Mouse (Mus musculus) heart, embryonic 12.5 days (tissue): ENCODE measurements around the gene Zbtb45. TPM values are rescaled to one million over a fixed set of nuclear protein-coding genes. Genes with fewer than 3 reads are reported as not detected.
A peak's percentile ranks its signal among the peaks of the same experiment; 100 is the strongest.

ENCODE experiments used
- ATAC-seq: fragments of 200-750 bp; cut with Nextera tagmentation; 2 replicates; pipeline ENCODE4 v1.8.0; 2017; ENCODE audit warnings: moderate TSS enrichment, moderate library complexity; ENCODE audit not compliant: insufficient number of reproducible peaks, low FRiP score
- H3K27ac ChIP-seq: fragments of 300-500 bp; sonication (generic); 2 replicates; pipeline ENCODE4 v1.5.1; 2016; ENCODE audit warnings: mild to moderate bottlenecking, moderate library complexity; ENCODE audit not compliant: poor library complexity, severe bottlenecking
- H3K27me3 ChIP-seq: fragments of 300-500 bp; sonication (generic); replicated peaks from 2 replicates; pipeline ENCODE4 v1.6.1; 2016; ENCODE audit warnings: mild to moderate bottlenecking, moderate library complexity
- H3K36me3 ChIP-seq: fragments of 300-500 bp; sonication (generic); 2 replicates; pipeline ENCODE4 v1.6.1; 2016; ENCODE audit warnings: mild to moderate bottlenecking, moderate library complexity
- H3K4me1 ChIP-seq: fragments of 300-500 bp; sonication (generic); replicated peaks from 2 replicates; pipeline ENCODE4 v1.6.1; 2016; ENCODE audit warnings: mild to moderate bottlenecking
- H3K4me2 ChIP-seq: fragments of 300-500 bp; sonication (generic); 2 replicates; pipeline ENCODE4 v1.6.1; 2016; ENCODE audit warnings: mild to moderate bottlenecking, moderate library complexity
- H3K4me3 ChIP-seq: fragments of 300-500 bp; sonication (generic); 2 replicates; pipeline ENCODE4 v1.5.1; 2016; ENCODE audit warnings: mild to moderate bottlenecking
- H3K9ac ChIP-seq: fragments of 300-500 bp; sonication (generic); 2 replicates; pipeline ENCODE4 v1.6.1; 2016; ENCODE audit warnings: mild to moderate bottlenecking, moderate library complexity
- H3K9me3 ChIP-seq: fragments of 300-500 bp; sonication (generic); replicated peaks from 2 replicates; pipeline ENCODE4 v1.6.1; 2016; ENCODE audit warnings: mild to moderate bottlenecking, moderate library complexity
- WGBS: fragments of 180-500 bp; shearing (Covaris S2); methylation state at CpG from one replicate; pipeline ENCODE4 v1.1.7; 2016; 5-methylcytosine and 5-hydroxymethylcytosine counted together
- polyA plus RNA-seq: library from polyadenylated mRNA; unstranded; fragments of >200 nt; fragmentation: Nextera tagmentation; extraction: Ambion mirVana; gene quantifications from 2 replicates; pipeline ENCODE4 v1.2.1, GENCODE M21; 2016

Gene Zbtb45
- polyA plus RNA-seq = 16.2 and 18.7 TPM in 2 replicates

GRCm38 (mm10) chr7:13010005-13010908 lies at the start of gene Zbtb45:
Zbtb45 (minus strand) TSS chr7:13010034.
- H3K36me3 ChIP-seq = peaks cover 30% of the 10 kb centered on the region
- peak within 1 kb of the TSS; percentile 65 for H3K4me3 ChIP-seq
- peak within 1 kb of the TSS; percentile 88 for H3K27ac ChIP-seq
- peaks cover 19% of the 10 kb centered on the region for H3K27me3 ChIP-seq
- peak; percentile 88 for ATAC-seq
- peak within 1 kb of the TSS; percentile 79 for H3K9ac ChIP-seq
- peak within 1 kb of the TSS; percentile 83 for H3K4me2 ChIP-seq
- H3K9me3 ChIP-seq = no peaks in the 10 kb centered on the region
- 15% methylated on average over 26 of the region's 26 CpGs for WGBS
- H3K4me1 ChIP-seq = peaks cover 24% of the 10 kb centered on the region

- no peak overlapping the region for H3K4me2 ChIP-seq
- no peak overlapping the region for H3K4me3 ChIP-seq
- no peak overlapping the region for H3K27ac ChIP-seq
- no peaks in the 10 kb centered on the region for H3K27me3 ChIP-seq
- H3K4me1 ChIP-seq = no peaks in the 10 kb centered on the region
- peaks cover under 1% of the 10 kb centered on the region for H3K9me3 ChIP-seq
- ATAC-seq = no peak
- H3K36me3 ChIP-seq = no peaks in the 10 kb centered on the region
- no peak overlapping the region for H3K9ac ChIP-seq
- 85% methylated on average over 9 of the region's 9 CpGs for WGBS
These were observed 49.7 kb upstream of the Zbtb45 start for GRCm38 (mm10) chr7:13059536-13059935.

- H3K4me2 ChIP-seq = no peak overlapping the region
- H3K9me3 ChIP-seq = no peaks in the 10 kb centered on the region
- no peak overlapping the region for H3K4me3 ChIP-seq
- H3K27ac ChIP-seq = no peak overlapping the region
- WGBS = 58% methylated on average over 8 of the region's 8 CpGs
- H3K27me3 ChIP-seq = no peaks in the 10 kb centered on the region
- H3K36me3 ChIP-seq = no peaks in the 10 kb centered on the region
- H3K4me1 ChIP-seq = no peaks in the 10 kb centered on the region
- ATAC-seq = no peak
- no peak overlapping the region for H3K9ac ChIP-seq
These were observed 47.3 kb upstream of the Zbtb45 start for GRCm38 (mm10) chr7:13056913-13057700.

DNA sequence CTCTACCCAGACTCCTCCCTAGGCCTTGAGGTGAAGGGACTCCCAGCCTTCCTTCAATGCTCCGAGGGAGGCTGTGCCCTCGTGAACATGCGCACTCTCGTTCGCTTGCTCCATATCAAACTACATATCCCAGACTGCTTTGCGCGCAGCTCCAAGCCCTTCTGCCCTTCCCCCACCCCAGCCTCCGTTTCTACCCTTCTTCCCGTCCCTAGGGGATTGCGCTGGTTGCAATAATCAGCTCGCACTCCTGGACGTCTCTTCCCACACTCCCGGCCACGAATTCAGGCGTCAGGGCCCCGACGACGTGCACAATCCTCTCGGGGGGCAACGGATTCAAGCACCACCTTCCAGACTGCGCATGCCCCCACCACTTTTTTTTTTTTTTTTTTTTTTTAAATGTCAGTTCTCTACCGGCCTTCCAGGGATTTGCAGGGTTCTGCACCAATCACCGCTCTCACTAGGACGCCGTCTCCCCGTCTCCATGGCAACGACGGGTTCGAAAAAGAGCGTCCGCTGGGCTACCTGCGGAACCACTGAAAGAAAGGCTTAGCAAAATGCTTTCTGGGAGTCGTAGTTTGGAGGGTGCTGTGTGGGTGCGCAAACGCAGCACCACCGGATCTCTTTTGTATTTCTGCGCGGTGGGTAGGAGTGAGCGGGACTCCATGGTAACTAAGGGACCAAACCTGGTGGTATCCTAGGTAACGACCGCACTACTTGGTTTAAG lies 44.6 kb upstream of the Zbtb45 start, which contains the start of gene Mzf1:
TSS of gene Mzf1 (minus strand) at position 478 of the 724 bp plus-strand sequence.
- Histone ChIP-seq H3K4me2 (peak within 1 kb of the TSS; percentile 69), H3K4me3 (peak within 1 kb of the TSS; percentile 65), H3K36me3 (peaks cover 5% of the 10 kb centered on the region; the same call in 1 of the 2 replicates), H3K27me3 (no peaks in the 10 kb centered on the region), H3K9ac (peak within 1 kb of the TSS; percentile 72), H3K27ac (peak within 1 kb of the TSS; percentile 77), H3K9me3 (no peaks in the 10 kb centered on the region), H3K4me1 (no peaks in the 10 kb centered on the region)
- peak; percentile 94 for ATAC-seq
- WGBS = under 1% methylated on average over 41 of the region's 41 CpGs

GRCm38 (mm10) chr7:13053961-13054286 lies 44.1 kb upstream of the Zbtb45 start:
- H3K27me3 ChIP-seq = no peaks in the 10 kb centered on the region
- ATAC-seq = no peak
- peaks cover 5% of the 10 kb centered on the region; the same call in 1 of the 2 replicates for H3K36me3 ChIP-seq
- peak overlapping the region; percentile 72 for H3K9ac ChIP-seq
- H3K9me3 ChIP-seq = no peaks in the 10 kb centered on the region
- 3% methylated on average over 15 of the region's 15 CpGs for WGBS
- peak overlapping the region; percentile 69 for H3K4me2 ChIP-seq
- peak overlapping the region; percentile 33; the same call in 1 of the 2 replicates for H3K27ac ChIP-seq
- H3K4me3 ChIP-seq = peak overlapping the region; percentile 65
- H3K4me1 ChIP-seq = no peaks in the 10 kb centered on the region

- Histone ChIP-seq H3K9me3 (no peaks in the 10 kb centered on the region), H3K27ac (no peak overlapping the region), H3K4me3 (peak overlapping the region; percentile 65), H3K9ac (no peak overlapping the region), H3K4me2 (peak overlapping the region; percentile 69), H3K27me3 (no peaks in the 10 kb centered on the region), H3K4me1 (no peaks in the 10 kb centered on the region), H3K36me3 (peaks cover 5% of the 10 kb centered on the region; the same call in 1 of the 2 replicates)
- ATAC-seq = no peak
- WGBS = 91% methylated on average over 2 of the region's 2 CpGs
These were observed 43.7 kb upstream of the Zbtb45 start for GRCm38 (mm10) chr7:13053501-13053900.

- no peaks in the 10 kb centered on the region for H3K27me3 ChIP-seq
- H3K36me3 ChIP-seq = peaks cover 5% of the 10 kb centered on the region; the same call in 1 of the 2 replicates
- 86% methylated on average over 13 of the region's 13 CpGs for WGBS
- H3K27ac ChIP-seq = no peak overlapping the region
- no peak overlapping the region for H3K4me3 ChIP-seq
- H3K4me2 ChIP-seq = no peak overlapping the region
- no peak for ATAC-seq
- no peaks in the 10 kb centered on the region for H3K9me3 ChIP-seq
- H3K4me1 ChIP-seq = no peaks in the 10 kb centered on the region
- H3K9ac ChIP-seq = no peak overlapping the region
These were observed 43.2 kb upstream of the Zbtb45 start for GRCm38 (mm10) chr7:13053001-13053400.

DNA sequence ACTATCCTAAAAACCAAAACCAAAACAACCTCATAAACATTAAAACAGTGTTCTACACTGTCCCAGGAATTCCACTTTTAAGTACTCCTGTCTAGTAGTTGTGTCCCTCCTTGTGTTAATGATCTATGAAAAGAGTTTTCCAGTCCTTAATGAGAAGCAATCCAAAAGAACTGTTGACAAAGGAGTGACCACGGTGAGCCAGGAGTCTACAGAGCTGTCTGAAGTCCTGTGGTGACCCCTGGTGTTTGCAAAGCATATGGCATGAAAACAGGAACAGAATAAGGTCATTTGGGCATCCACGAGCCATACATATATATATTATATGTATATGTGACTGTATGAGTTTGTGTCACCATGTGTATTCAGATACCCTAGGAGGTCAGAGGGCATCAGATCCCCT lies 36.2 kb upstream of the Zbtb45 start:
- Histone ChIP-seq H3K4me2 (no peak overlapping the region), H3K36me3 (no peaks in the 10 kb centered on the region), H3K9me3 (peaks cover 10% of the 10 kb centered on the region), H3K27me3 (peaks cover 45% of the 10 kb centered on the region), H3K4me3 (no peak overlapping the region), H3K27ac (no peak overlapping the region), H3K4me1 (peaks cover 15% of the 10 kb centered on the region), H3K9ac (no peak overlapping the region)
- peak; percentile 70 for ATAC-seq
- 7% methylated on average over 2 of the region's 2 CpGs for WGBS

DNA sequence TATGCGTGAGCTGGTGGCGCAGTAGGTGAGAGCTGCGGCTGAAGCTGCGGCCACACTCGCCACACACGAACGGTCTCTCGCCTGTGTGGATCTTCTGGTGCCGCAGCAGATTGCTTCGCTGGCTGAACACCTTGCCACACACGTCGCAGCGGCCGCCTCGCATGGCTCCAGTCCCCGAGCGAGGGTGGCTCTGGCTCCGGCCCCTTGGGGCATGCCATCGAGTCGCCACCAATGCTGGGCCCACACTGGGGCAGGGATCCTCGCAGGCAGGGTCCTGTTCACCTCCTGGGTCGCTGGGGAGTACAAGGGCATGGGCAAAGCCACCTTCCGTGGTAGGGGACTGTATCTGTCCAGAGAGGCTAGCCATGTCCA lies 34.4 kb upstream of the Zbtb45 start:
- no peak overlapping the region for H3K27ac ChIP-seq

GRCm38 (mm10) chr7:13043445-13044253 lies 33.8 kb upstream of the Zbtb45 start:
- peak overlapping the region; percentile 80 for H3K4me2 ChIP-seq
- ATAC-seq = peak; percentile 18; the same call in 1 of the 2 replicates
- no peak overlapping the region for H3K27ac ChIP-seq
- peak overlapping the region; percentile 67 for H3K9ac ChIP-seq
- 4% methylated on average over 88 of the region's 88 CpGs for WGBS
- peak overlapping the region; percentile 49 for H3K4me3 ChIP-seq
- peaks cover 23% of the 10 kb centered on the region for H3K4me1 ChIP-seq
- H3K36me3 ChIP-seq = no peaks in the 10 kb centered on the region
- peaks cover 45% of the 10 kb centered on the region for H3K27me3 ChIP-seq
- peaks cover 10% of the 10 kb centered on the region for H3K9me3 ChIP-seq

More for the DNA sequence above, 34.4 kb upstream of the Zbtb45 start:
- Histone ChIP-seq H3K4me1 (peaks cover 17% of the 10 kb centered on the region), H3K9ac (peak overlapping the region; percentile 67), H3K9me3 (peaks cover 10% of the 10 kb centered on the region), H3K4me3 (peak overlapping the region; percentile 49), H3K4me2 (peak overlapping the region; percentile 80), H3K36me3 (no peaks in the 10 kb centered on the region), H3K27me3 (peaks cover 45% of the 10 kb centered on the region)
- ATAC-seq = no peak
- 2% methylated on average over 23 of the region's 23 CpGs for WGBS
